Mouse (Mus musculus): ENCODE data around the gene Abhd11.
A peak's percentile ranks its signal among the peaks of the same experiment; 100 is the strongest.

The Abhd11 gene

GRCm38 (mm10) chr5:134986298-134987268 lies 22.4 kb upstream of the Abhd11 start:
- DNase-seq = no peak

- no peak for DNase-seq
These were observed 19.8 kb upstream of the Abhd11 start for GRCm38 (mm10) chr5:134989166-134989565.

- DNase-seq = no peak
These were observed 19.2 kb upstream of the Abhd11 start for GRCm38 (mm10) chr5:134989741-134990140.

- no peak for DNase-seq
These were observed 16.4 kb upstream of the Abhd11 start for GRCm38 (mm10) chr5:134992566-134992965.

GRCm38 (mm10) chr5:134998359-134998758 lies 10.6 kb upstream of the Abhd11 start:
- DNase-seq = no peak

- DNase-seq = no peak
These were observed 9.2 kb upstream of the Abhd11 start for GRCm38 (mm10) chr5:134999797-135000196.

GRCm38 (mm10) chr5:135000751-135001150 lies 8.2 kb upstream of the Abhd11 start:
- no peak for DNase-seq

GRCm38 (mm10) chr5:135001309-135001708 lies 7.6 kb upstream of the Abhd11 start:
- peak in 1 of 2 experiments; percentile 52 for DNase-seq

- no peak for DNase-seq
These were observed 6.8 kb upstream of the Abhd11 start for GRCm38 (mm10) chr5:135002151-135002550.

GRCm38 (mm10) chr5:135007802-135008571 lies 965 bp upstream of the Abhd11 start:
- no peak for DNase-seq

- peak; percentile 74 to 80 for DNase-seq
These were observed 803 bp downstream of the Abhd11 start for GRCm38 (mm10) chr5:135009590-135010319.

- no peak for DNase-seq
These were observed 1.4 kb downstream of the Abhd11 start for GRCm38 (mm10) chr5:135010320-135010709.

GRCm38 (mm10) chr5:135010841-135011743 lies 2.1 kb downstream of the Abhd11 start:
- DNase-seq = no peak

GRCm38 (mm10) chr5:135011809-135012613 lies 3.1 kb downstream of the Abhd11 start:
- DNase-seq = no peak

- peak; percentile 59 to 69 for DNase-seq
These were observed 3.9 kb downstream of the Abhd11 start for GRCm38 (mm10) chr5:135012671-135013441.

GRCm38 (mm10) chr5:135015497-135015896 lies 6.5 kb downstream of the Abhd11 start:
- peak; percentile 60 to 66 for DNase-seq

GRCm38 (mm10) chr5:135016224-135016759 lies 7.3 kb downstream of the Abhd11 start:
- DNase-seq = no peak

- DNase-seq = no peak
These were observed 12.9 kb downstream of the Abhd11 start for GRCm38 (mm10) chr5:135021814-135022213.

- peak; percentile 82 to 86 for DNase-seq
These were observed 14.6 kb downstream of the Abhd11 start, which contains the start of gene Stx1a for GRCm38 (mm10) chr5:135023344-135024173. Gene Stx1a, plus strand, starts transcription at chr5:135023482.

Measured in thymus, adult 18-20 months (tissue).